Mouse (Mus musculus): Measurements from ENCODE around the gene Nfatc3. TPM values are rescaled to one million over a fixed set of nuclear protein-coding genes. Genes with fewer than 3 reads are reported as not detected.
A peak's percentile ranks its signal among the peaks of the same experiment; 100 is the strongest.

Nfatc3 gene
- polyA plus RNA-seq, 1 experiment from 2014 or later = 6.2 TPM

DNA sequence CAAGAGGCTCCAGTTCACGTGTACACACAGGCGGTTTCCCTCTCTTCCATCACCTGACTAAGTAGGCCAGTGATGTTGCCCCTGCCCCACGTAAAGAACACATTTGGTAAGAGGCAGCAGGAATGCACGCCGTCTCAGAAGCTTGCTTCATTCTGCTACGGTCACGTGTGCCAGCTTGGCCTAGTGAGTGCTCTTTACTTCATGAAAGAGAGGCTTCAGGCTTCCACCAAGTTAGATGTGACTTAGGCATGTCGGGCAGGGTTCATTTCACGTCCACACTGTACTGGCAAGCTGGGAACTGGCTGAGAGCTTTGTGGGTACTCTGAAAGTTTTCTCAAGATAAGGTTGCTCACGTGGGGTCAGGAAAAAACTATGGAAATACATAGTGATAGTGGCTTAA lies 19.9 kb upstream of the Nfatc3 start:
- H3K9me3 ChIP-seq (ENCODE audit: control insufficient read depth, low read length) = no peaks in the 10 kb centered on the region
- no peak for DNase-seq (ENCODE audit: low spot score)
- no peaks in the 10 kb centered on the region for H3K4me1 ChIP-seq (replicated peaks; ENCODE audit: control insufficient read depth, insufficient read depth, low read length)
- no peak overlapping the region for H3K27ac ChIP-seq (ENCODE audit: low read depth, low read length)
- no peak overlapping the region for H3K4me3 ChIP-seq (ENCODE audit: low read depth, low read length)
- no peaks in the 10 kb centered on the region; the same call in 1 of the 2 replicates for H3K36me3 ChIP-seq (ENCODE audit: control insufficient read depth, insufficient read depth, low read length)
- H3K9ac ChIP-seq (ENCODE audit: low read depth, low read length) = no peak overlapping the region
- 85% methylated on average over 10 of the region's 10 CpGs for WGBS
- no peaks in the 10 kb centered on the region for H3K27me3 ChIP-seq (replicated peaks; ENCODE audit: control insufficient read depth, insufficient read depth, low read length)
- H3K4me2 ChIP-seq = no peak overlapping the region
- ATAC-seq (replicated peaks; ENCODE audit: low FRiP score) = no peak

DNA sequence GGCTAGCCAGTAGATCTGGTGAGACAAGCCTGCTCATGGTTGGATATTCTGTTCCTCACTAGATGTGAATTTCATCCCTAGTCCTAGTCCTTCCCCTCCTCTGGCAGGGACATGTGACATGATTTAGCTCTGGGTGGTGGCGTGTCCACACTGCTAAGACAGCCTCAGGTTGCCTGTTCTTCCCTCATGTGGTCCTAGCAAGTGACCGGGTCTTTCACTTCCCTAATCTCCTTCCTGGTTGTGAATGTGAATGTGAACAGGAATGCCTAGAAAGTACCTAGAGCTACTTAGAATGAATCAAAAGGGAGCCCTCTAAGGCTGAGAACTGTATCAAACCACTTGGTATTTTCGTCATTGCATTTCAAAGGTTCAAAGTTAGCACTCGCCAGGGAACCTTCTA lies 19.0 kb upstream of the Nfatc3 start:
- DNase-seq (ENCODE audit: low spot score) = no peak
- H3K36me3 ChIP-seq (ENCODE audit: control insufficient read depth, insufficient read depth, low read length) = no peaks in the 10 kb centered on the region; the same call in 1 of the 2 replicates
- no peak overlapping the region for H3K9ac ChIP-seq (ENCODE audit: low read depth, low read length)
- no peak overlapping the region for H3K4me2 ChIP-seq
- no peak for ATAC-seq (replicated peaks; ENCODE audit: low FRiP score)
- no peak overlapping the region for H3K27ac ChIP-seq (ENCODE audit: low read depth, low read length)
- WGBS = 64% methylated on average over 4 of the region's 4 CpGs
- H3K4me1 ChIP-seq (replicated peaks; ENCODE audit: control insufficient read depth, insufficient read depth, low read length) = no peaks in the 10 kb centered on the region
- no peaks in the 10 kb centered on the region for H3K9me3 ChIP-seq (ENCODE audit: control insufficient read depth, low read length)
- no peaks in the 10 kb centered on the region for H3K27me3 ChIP-seq (replicated peaks; ENCODE audit: control insufficient read depth, insufficient read depth, low read length)
- no peak overlapping the region for H3K4me3 ChIP-seq (ENCODE audit: low read depth, low read length)

DNA sequence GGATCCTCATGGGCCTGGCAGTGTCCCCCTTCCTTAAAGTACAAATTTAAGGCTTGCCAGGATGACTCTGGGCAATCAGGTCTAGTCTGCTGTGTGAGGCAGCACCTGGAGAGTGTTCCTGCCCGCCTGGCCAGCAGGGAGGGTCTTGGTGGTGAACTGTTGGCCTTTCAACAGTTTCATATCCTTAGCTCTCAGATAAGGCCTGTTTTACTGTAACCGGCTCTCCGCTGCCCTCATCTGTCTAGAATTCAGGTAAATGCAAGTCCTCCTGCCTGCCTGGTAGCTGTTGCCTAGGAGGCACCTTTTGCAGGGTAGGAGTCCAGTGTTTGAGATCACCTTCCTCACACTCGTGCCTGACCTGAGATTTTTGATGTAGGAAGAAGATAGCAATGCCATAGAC lies 18.4 kb upstream of the Nfatc3 start:
- Histone ChIP-seq H3K27ac (ENCODE audit: low read depth, low read length) (no peak overlapping the region), H3K36me3 (ENCODE audit: control insufficient read depth, insufficient read depth, low read length) (no peaks in the 10 kb centered on the region; the same call in 1 of the 2 replicates), H3K4me1 (replicated peaks; ENCODE audit: control insufficient read depth, insufficient read depth, low read length) (no peaks in the 10 kb centered on the region), H3K27me3 (replicated peaks; ENCODE audit: control insufficient read depth, insufficient read depth, low read length) (no peaks in the 10 kb centered on the region), H3K9ac (ENCODE audit: low read depth, low read length) (no peak overlapping the region), H3K9me3 (ENCODE audit: control insufficient read depth, low read length) (no peaks in the 10 kb centered on the region), H3K4me3 (ENCODE audit: low read depth, low read length) (no peak overlapping the region), H3K4me2 (no peak overlapping the region)
- no peak for DNase-seq (ENCODE audit: low spot score)
- WGBS = 63% methylated on average over 4 of the region's 4 CpGs
- no peak for ATAC-seq (replicated peaks; ENCODE audit: low FRiP score)

DNA sequence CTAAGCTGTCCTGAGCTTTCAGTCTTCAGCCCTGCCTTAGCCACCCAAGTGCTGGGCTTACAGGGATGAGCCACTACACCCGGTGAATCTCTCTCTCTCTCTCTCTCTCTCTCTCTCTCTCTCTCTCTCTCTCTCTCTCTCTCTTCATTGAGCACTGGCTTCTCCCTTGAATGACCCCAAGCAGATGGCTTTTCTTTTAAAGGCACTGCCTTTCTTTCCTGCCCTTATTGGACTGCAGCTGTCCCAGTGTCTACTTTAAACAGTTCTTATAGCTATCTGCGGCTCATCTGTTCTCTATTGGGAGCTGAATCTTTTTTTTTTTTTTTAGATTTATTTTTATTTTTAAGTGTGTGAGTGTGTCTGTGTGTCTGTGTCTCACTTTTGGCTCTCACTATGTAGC lies 15.6 kb upstream of the Nfatc3 start:
- Histone ChIP-seq H3K27ac (ENCODE audit: low read depth, low read length) (no peak overlapping the region), H3K27me3 (replicated peaks; ENCODE audit: control insufficient read depth, insufficient read depth, low read length) (no peaks in the 10 kb centered on the region), H3K4me1 (replicated peaks; ENCODE audit: control insufficient read depth, insufficient read depth, low read length) (0 out of 2 replicates have a peak, but pooled peaks cover 2% of the 10 kb centered on the region), H3K9me3 (ENCODE audit: control insufficient read depth, low read length) (no peaks in the 10 kb centered on the region), H3K9ac (ENCODE audit: low read depth, low read length) (no peak overlapping the region), H3K4me3 (ENCODE audit: low read depth, low read length) (no peak overlapping the region), H3K4me2 (no peak overlapping the region), H3K36me3 (ENCODE audit: control insufficient read depth, insufficient read depth, low read length) (no peaks in the 10 kb centered on the region)
- DNase-seq (ENCODE audit: low spot score) = no peak
- 87% methylated on average over 2 of the region's 2 CpGs for whole genome bisulfite sequencing
- ATAC-seq (replicated peaks; ENCODE audit: low FRiP score) = no peak

DNA sequence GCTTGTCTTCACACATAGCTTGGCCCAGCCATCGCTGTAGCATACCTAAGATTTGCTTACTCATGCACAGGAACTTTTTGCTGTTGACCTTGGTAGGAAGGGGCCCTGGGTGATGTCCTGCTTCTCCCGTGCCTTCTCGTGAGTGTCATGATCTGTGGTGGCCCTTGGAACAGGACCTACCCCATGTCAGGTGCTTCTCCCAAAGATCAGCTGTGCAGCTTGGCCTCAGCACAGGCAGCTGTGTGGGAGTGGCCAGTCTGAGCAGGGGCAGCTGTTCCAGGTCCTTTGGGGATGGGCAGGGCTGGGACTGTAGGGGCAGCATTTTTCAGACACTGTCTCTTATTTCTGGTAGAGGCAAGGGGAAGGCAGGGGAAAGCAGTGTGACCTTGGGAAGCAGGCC lies 14.5 kb upstream of the Nfatc3 start:
- H3K27ac ChIP-seq (ENCODE audit: low read depth, low read length) = no peak overlapping the region
- no peak overlapping the region for H3K9ac ChIP-seq (ENCODE audit: low read depth, low read length)
- no peak overlapping the region for H3K4me3 ChIP-seq (ENCODE audit: low read depth, low read length)
- H3K4me2 ChIP-seq = no peak overlapping the region
- H3K4me1 ChIP-seq (replicated peaks; ENCODE audit: control insufficient read depth, insufficient read depth, low read length) = peaks cover 7% of the 10 kb centered on the region; the same call in 1 of the 2 replicates
- no peaks in the 10 kb centered on the region for H3K9me3 ChIP-seq (ENCODE audit: control insufficient read depth, low read length)
- WGBS = 49% methylated on average over 3 of the region's 3 CpGs
- ATAC-seq (replicated peaks; ENCODE audit: low FRiP score) = no peak
- no peaks in the 10 kb centered on the region for H3K27me3 ChIP-seq (replicated peaks; ENCODE audit: control insufficient read depth, insufficient read depth, low read length)
- no peaks in the 10 kb centered on the region for H3K36me3 ChIP-seq (ENCODE audit: control insufficient read depth, insufficient read depth, low read length)
- DNase-seq (ENCODE audit: low spot score) = no peak

DNA sequence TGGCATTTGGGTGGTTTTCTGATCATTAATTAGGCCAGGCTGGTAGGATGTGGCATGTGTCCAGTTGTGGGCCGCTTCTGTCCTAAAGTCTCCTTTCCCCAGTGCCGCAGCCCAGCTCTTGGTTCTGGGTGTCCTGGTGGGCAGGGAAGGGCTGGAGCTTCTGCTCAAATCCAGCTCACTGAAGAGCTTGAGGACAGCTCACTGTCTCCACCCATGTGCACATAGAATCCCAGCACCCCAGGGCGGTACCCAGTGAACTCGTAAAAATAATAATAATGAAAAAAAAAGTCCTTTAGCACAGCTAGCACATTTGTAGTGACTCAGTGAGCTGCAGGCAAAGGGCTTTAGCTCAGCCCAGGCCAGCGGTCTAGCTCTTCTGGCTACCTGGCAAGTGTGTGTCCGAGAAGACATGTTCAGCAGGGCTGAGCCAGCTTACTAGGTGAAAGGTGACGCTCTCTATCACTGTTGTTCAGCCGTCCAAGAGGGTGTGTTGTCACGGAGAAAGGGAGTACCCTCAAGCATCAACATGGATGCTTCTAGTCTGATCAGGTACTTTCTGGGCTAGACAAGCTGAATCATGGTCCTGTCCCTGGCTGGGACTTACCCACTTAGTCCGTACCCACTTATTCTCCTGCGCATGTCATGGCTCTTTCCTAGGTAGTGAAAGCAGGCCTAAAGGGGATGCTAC lies 11.6 kb upstream of the Nfatc3 start:
- Histone ChIP-seq H3K27me3 (replicated peaks; ENCODE audit: control insufficient read depth, insufficient read depth, low read length) (no peaks in the 10 kb centered on the region), H3K4me1 (replicated peaks; ENCODE audit: control insufficient read depth, insufficient read depth, low read length) (peaks cover 7% of the 10 kb centered on the region; the same call in 1 of the 2 replicates), H3K27ac (ENCODE audit: low read depth, low read length) (no peak overlapping the region), H3K4me3 (ENCODE audit: low read depth, low read length) (no peak overlapping the region), H3K36me3 (ENCODE audit: control insufficient read depth, insufficient read depth, low read length) (no peaks in the 10 kb centered on the region), H3K4me2 (no peak overlapping the region), H3K9me3 (ENCODE audit: control insufficient read depth, low read length) (no peaks in the 10 kb centered on the region), H3K9ac (ENCODE audit: low read depth, low read length) (no peak overlapping the region)
- DNase-seq (ENCODE audit: low spot score) (no peak), ATAC-seq (replicated peaks; ENCODE audit: low FRiP score) (peak; percentile 83)
- WGBS = 85% methylated on average over 11 of the region's 11 CpGs

DNA sequence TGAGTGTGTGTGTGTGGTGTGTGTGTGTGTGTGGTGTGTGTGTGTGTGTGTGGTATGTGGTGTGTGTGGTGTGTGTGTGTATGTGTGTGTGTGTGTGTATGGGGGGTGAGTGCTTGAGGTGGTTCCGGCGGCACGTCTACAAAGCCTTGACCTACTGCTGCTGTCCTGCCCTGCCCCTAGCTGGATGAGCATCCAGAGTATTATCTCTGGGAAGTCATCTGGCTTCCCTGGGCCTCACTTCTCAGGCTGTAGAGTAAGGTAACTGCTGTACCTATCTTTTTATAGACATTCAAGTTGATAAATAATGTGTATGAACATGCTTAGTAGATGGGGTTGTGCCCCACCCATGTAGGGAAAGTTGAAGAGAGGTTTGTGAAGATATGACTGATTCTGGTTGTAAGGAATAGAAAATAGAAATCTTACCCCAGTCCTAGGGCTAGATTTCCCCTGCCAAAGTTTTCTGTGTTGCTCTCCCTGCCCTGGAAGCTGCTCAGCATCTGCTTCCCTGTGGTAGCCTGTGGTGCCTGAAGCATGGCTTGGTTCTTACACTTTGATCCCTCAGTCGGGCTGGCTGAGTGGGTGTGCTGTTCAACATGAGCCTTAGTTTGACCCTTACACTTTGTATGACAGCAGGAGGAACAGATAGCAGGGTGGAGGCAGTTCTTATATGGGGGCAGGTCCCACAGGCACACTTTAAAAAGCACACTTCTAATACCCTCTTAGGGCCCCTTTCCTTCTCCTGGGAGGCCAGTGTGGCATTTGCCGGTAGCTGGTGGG lies 10.6 kb upstream of the Nfatc3 start:
- ATAC-seq (replicated peaks; ENCODE audit: low FRiP score) = peak; percentile 52; the same call in 1 of the 2 replicates
- no peaks in the 10 kb centered on the region for H3K27me3 ChIP-seq (replicated peaks; ENCODE audit: control insufficient read depth, insufficient read depth, low read length)
- peaks cover 7% of the 10 kb centered on the region; the same call in 1 of the 2 replicates for H3K4me1 ChIP-seq (replicated peaks; ENCODE audit: control insufficient read depth, insufficient read depth, low read length)
- peak overlapping the region; percentile 45; the same call in 1 of the 2 replicates for H3K27ac ChIP-seq (ENCODE audit: low read depth, low read length)
- 68% methylated on average over 5 of the region's 5 CpGs for WGBS
- no peak overlapping the region for H3K4me2 ChIP-seq
- no peak for DNase-seq (ENCODE audit: low spot score)
- no peaks in the 10 kb centered on the region for H3K9me3 ChIP-seq (ENCODE audit: control insufficient read depth, low read length)
- no peak overlapping the region for H3K9ac ChIP-seq (ENCODE audit: low read depth, low read length)
- no peak overlapping the region for H3K4me3 ChIP-seq (ENCODE audit: low read depth, low read length)
- H3K36me3 ChIP-seq (ENCODE audit: control insufficient read depth, insufficient read depth, low read length) = no peaks in the 10 kb centered on the region; the same call in 1 of the 2 replicates

DNA sequence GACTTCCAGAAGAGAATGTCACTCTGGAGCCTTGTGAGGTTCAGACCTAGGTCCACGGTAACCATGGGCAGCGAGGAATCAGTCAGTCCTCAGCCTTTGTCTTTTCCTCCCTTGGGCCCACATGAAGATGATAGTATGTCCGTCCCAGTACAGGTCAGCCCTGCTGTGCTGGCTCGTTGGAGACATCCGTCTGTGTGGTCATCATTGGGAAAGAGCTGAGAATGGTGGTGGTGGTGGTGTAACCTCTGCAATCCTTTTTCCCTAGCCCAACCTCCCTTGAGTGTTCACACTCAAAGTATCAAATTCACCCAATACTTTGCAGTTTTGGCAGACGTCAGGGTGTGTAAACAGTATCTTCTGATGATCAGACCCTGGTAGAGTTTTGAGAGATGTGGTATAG lies 8.8 kb upstream of the Nfatc3 start:
- H3K27me3 ChIP-seq (replicated peaks; ENCODE audit: control insufficient read depth, insufficient read depth, low read length) = no peaks in the 10 kb centered on the region
- no peak overlapping the region for H3K9ac ChIP-seq (ENCODE audit: low read depth, low read length)
- ATAC-seq (replicated peaks; ENCODE audit: low FRiP score) (no peak), DNase-seq (ENCODE audit: low spot score) (no peak)
- H3K27ac ChIP-seq (ENCODE audit: low read depth, low read length) = no peak overlapping the region
- no peaks in the 10 kb centered on the region for H3K9me3 ChIP-seq (ENCODE audit: control insufficient read depth, low read length)
- peaks cover 3% of the 10 kb centered on the region; the same call in 1 of the 2 replicates for H3K36me3 ChIP-seq (ENCODE audit: control insufficient read depth, insufficient read depth, low read length)
- H3K4me3 ChIP-seq (ENCODE audit: low read depth, low read length) = no peak overlapping the region
- H3K4me2 ChIP-seq = no peak overlapping the region
- peaks cover 14% of the 10 kb centered on the region for H3K4me1 ChIP-seq (replicated peaks; ENCODE audit: control insufficient read depth, insufficient read depth, low read length)
- WGBS = 87% methylated on average over 6 of the region's 6 CpGs
